Mouse (Mus musculus) large intestine, adult 2 months (tissue): ENCODE measurements around the gene Fancl. TPM values are rescaled to one million over a fixed set of nuclear protein-coding genes. Genes with fewer than 3 reads are reported as not detected.
"Not testable (repeated sequence)": the region's sequence is repeated elsewhere in the genome, so short reads cannot be mapped to it uniquely, and the experiment has no call there.

ENCODE experiments used
- DNase-seq: peaks from one replicate; pipeline ENCODE4 v3.0.0-alpha.2; 2012; ENCODE audit warnings: low read depth, low spot score
- WGBS: fragments of 180-500 bp; shearing (Covaris S2); methylation state at CpG from one replicate; pipeline ENCODE4 v1.1.7; 2018; 5-methylcytosine and 5-hydroxymethylcytosine counted together
- polyA plus RNA-seq: library from polyadenylated mRNA; depleted of rRNA; stranded (reverse); fragments of >200 nt; gene quantifications from 2 replicates; pipeline ENCODE4 v1.2.3, GENCODE M21; 2012; rRNA removed

Gene Fancl
- 1.9 and 2.6 TPM in 2 replicates for polyA plus RNA-seq

DNA sequence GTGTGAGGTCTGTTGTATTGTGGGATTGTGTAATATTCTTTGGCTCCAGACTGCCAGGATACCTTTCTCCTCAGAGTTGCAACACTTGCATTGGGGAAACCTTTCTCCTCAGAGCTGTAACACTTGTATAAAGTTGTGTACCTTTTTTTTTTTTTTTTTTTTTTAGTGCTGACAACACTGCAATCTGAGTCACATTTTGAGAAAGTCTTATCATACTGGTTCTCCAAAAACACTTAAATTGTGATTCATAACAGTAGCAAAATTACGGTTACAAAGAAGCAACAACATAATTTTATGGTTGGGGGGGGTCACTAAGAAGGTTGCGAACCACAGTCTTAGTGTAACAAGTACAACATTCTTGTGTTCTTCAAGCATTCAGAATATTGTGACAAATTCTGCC is at the start of gene Fancl:
Gene Fancl, plus strand, starts transcription at position 165 of the 400 bp plus-strand sequence.
- no peak for DNase-seq
- 98% methylated on average over 2 of the region's 2 CpGs for WGBS

DNA sequence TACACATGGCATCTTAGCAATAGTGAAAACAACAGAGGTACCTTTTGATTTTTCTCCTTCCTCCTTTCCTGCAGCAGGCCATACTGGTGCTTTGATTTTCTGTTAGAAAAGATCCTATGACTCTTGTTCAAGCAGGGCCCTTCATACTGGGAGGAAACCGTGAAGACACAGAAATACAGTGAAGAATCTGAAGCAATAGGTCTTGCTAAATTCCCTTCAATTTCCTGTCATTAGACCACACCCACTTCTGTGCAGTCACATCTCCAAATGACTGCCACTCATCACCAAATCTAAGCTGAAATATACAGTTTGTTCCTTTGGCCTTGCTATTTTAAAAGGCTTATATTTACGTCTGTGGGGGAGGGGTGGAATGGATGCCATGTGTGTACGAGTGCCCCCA is 49.1 kb upstream of the Fancl start:
- WGBS, result 40% methylated on average over 3 of the region's 3 CpGs
- DNase-seq, result no peak

DNA sequence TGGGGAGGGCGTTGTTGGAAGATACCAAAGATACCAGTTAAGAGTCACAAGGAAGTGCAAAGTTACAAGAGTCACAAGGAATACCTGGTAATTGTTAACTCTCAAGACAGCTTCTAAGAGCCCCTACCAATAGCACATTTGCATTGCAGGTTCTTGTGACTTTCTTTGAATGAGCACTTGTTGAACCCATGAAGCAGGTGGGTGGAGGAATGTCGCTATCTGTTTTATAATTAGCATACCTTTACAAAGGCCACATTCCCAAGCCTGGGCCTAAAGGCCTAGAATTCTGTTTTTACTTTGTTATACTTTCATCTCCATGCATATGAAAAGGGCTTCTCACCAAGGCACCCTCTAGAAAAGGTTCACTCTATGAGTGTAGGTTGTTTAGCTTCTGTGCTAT is 15.8 kb upstream of the Fancl start:
- not testable (repeated sequence) for DNase-seq
- 83% methylated on average over 2 of the region's 2 CpGs for WGBS

DNA sequence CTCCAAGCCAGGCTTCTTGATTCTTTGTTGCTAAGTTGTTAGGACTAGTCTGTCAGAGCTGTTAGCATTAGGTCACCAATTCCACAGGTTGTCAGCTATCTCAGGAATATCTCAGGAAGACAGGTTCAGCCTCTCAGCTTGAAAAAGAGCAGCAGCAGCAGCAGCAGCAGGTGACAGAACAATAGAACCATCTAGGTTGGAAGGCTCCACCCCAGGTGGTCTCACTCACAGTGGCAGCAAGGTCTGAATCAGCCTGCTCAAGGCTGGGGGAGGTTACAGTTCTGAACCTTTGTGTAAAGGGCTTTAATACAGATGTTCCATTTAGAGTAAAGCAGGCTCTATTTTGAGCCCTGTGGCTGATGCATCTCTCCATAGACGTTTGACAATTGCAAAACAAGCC is 14.0 kb upstream of the Fancl start:
- 21% methylated on average over 1 of the region's 1 CpGs for WGBS
- not testable (repeated sequence) for DNase-seq

DNA sequence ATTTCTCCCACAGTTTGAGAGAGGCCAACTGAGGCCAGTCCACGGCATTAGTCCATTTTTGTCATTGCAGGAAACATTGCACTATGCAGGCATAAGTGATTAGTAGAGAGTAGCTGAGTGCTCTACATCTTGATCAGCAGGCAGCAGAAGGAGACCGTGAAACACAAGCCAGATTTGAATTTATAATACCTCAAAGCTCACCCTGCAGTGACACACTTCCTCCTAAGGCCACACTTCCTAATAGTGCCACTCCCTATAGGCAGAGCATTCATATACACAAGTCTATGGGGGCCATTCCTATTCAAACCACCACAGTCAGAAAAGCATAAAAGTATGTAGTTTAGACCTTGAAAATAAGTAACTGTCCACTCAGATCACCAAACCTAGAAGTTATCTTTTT is 11.8 kb upstream of the Fancl start:
- 74% methylated on average over 2 of the region's 2 CpGs for WGBS
- DNase-seq, result no peak

DNA sequence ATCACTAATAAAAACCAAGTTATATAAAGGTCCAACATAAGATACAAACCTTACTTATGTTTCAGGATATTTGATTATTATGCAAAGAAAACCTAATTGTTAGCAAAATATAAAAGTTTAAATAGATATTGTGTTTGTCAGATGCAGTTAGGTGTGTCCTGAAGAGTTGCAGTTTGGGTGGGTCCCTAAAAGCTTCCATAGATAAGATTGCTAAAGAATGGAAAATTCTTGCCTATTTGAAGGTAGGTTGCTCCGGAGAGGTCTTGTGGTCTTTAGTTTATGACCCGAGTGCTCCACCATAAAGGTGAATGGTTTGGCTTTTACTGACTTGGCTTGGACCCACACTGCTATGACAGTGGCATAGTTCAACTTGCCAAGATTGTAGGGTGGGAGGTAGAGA is 7.9 kb upstream of the Fancl start:
- WGBS, result 38% methylated on average over 2 of the region's 2 CpGs
- DNase-seq, result no peak

DNA sequence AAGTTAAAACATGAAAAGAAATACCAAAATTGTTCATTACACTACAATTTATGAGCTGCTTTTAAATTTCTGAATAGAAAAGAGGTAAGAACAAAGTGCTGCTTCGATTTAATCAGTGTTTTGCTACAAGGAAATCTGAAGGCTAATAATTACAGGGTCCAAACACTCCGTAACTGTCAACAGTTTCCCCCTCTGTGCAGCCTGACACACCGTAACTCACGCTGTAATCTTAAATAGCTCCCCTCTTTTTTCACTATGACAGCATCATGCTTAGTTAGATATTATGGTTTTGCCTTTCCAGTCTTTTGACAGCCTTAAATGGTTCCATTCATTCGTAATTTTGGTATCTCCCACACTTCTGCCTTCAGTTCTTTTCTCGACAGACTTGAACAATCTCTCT is 4.4 kb upstream of the Fancl start:
- no peak for DNase-seq
- 81% methylated on average over 6 of the region's 6 CpGs for WGBS

DNA sequence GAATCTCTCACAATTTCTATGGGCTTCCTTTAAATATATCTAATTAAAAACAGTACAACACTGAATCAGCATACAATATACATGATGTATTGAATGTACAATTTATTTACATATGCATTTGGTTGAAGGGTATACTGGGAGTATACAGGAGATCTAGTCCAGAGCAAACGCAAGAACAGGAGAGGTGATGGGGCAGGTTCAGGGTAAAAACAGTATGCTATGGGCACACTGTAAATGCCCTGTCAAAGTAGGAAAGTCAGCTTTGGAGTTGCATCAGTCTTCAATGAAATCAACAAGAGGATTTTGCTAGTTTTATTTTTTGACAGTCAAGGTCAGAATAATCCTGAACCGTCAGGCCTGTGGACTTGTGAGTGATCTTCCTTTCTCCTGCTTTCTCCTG is 743 bp downstream of the Fancl start:
- no peak for DNase-seq
- 43% methylated on average over 2 of the region's 2 CpGs for WGBS

DNA sequence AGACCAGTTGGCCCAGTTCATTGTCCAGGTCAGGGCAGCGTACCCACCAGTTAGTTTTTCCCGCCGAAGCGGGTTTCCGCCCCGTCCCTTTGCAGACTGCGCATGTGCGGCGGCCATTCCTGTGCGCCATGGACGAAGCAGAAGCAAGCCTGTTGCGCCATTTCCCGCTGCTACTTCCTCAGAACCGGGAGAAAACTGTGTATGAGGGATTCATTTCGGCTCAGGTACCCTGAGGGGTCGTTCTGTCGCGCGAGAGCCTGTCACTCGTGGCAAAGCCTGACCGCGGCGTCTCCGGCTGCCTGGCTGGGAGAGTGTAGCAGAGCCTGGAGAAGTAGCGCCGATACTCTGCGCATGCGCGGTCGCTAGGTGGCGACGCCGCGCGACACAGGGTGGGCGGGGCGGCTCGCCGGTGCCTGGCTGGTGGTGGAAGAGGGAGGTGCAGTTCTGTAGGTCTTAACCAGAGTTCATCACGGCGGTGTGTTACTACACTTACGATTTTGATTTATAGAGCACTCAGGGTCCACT is 1.2 kb downstream of the Fancl start:
- WGBS, result under 1% methylated on average over 42 of the region's 42 CpGs
- DNase-seq, result peak; percentile 84

DNA sequence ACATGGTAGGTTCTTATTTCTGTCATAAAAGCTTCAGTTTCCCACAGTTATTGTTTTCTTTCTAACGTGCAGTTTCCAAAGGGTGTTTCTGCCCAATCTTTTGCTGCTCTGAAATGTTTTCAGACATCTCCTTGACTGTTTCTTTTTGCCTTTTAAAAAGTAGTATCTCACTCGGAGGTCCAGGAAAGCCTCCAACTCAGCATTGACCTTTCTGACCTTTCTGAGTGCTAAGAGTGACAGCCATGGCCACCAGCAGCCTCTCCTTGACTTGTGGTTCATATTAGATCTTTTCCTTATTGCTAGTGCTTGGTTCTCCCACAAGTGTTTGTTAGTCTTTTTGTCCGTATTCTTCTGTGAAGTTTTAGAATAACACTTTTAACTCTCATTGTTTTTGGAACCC is 9.6 kb downstream of the Fancl start:
- no peak for DNase-seq
- WGBS, result 41% methylated on average over 3 of the region's 3 CpGs

DNA sequence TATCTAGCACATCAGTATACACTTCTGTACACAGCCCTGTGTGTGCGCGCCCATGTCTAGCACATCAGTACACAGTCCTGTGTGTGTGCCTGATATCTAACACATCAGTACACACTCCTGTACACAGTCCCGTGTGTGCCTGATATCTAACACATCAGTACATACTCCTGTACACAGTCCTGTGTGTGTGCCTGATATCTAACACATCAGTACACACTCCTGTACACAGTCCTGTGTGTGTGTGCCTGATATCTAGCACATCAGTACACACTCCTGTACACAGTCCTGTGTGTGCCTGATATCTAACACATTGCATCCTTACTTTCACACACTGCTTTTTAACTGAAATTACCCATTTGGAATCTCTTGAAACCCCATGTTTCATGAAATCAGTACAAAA is 27.0 kb downstream of the Fancl start:
- DNase-seq, result no peak
- 92% methylated on average over 3 of the region's 3 CpGs for WGBS

DNA sequence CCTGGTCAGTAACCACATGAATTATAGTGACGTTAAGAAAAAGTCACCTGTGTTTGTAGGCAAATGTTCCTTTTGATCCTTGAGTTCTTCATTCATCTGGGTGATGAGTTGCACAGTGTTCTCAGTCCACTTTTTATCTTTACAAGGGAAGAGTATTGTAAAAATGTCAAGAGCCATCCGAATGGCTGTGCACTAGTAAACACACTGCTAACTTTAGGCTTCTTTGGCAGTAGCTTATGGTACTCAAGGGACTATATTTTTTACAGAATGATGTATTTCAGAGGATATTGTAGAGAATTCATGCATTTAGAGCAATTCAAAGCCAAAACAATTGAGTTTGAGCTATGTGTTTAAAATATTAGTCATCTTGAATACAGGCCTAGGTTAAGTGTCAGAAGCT is 35.5 kb downstream of the Fancl start:
- 57% methylated on average over 2 of the region's 2 CpGs for WGBS
- DNase-seq, result no peak

DNA sequence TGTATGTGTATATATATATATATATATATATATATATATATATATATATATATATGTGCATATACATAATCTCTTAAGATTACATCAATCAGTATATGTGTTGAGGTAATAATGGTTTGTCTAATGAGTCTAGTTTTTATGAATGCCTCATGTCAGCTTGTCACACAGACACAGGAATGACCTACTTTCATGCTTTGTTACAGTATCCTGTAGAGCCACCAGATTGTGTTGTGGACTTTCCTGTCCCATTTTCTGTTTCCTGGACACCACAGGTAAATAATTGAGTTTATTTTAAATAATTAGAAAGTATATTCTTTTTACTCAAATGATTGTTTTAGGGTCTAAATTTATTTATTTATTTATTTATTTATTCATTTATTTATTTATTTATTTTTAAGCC is 48.3 kb downstream of the Fancl start:
- no peak for DNase-seq

DNA sequence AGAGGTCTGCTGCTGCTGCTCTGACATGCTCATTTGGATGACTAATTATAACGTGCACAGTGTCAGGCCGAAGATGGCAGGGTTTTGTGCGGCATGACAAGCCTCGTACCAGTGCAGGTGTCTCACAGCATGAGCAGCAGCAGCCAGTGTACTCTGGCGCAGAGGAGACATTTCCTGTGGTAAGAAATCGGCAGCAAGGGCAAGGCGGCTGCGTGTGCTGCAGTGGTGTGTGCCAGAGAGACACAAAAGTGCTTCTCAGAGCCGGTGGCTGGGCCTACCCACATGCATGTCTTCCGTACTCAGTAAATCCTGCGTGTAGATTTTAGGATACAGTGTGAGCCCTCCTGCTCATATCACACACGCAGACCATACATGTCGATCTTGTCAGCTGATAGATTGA is 51.9 kb downstream of the Fancl start:
- WGBS, result 90% methylated on average over 13 of the region's 13 CpGs
- DNase-seq, result no peak

DNA sequence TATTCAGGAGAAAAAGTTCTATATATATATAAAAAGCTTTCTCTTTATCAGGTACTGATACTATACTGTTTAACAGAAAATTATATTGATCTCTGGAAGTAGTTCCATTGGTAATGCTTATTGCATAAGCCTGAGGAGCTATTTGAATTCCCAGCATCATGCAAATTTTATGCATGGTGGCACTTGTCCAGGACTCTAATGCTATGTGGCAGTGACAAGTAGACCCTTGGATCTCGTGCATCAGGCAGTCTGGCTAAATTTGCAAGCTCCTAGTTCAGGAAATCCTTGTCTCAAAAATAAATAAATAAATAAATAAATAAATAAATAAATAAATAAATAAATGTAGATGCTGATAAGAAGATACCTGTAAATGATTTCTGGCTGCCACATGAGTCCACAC is 55.2 kb downstream of the Fancl start:
- DNase-seq, result no peak
- WGBS, result 63% methylated on average over 1 of the region's 1 CpGs

DNA sequence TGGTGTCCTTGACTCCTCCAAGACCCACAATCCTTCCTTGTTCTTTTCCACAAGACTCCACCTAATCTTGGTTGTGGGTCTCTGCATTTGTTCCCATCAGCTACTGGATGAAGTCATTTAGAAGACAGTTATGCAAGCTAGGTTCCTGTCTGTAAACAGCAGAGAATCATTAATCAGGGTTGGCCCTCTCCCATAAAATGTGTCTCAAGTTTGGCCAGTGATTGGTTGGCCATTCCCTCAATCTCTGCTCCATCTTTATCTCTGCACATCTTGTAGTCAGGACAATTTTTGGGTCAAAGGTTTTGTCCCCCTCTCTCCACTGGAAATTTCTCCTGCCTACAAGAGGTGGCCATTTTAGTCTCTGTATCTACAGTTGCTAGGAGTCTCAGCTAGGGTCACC is 58.4 kb downstream of the Fancl start:
- no peak for DNase-seq

DNA sequence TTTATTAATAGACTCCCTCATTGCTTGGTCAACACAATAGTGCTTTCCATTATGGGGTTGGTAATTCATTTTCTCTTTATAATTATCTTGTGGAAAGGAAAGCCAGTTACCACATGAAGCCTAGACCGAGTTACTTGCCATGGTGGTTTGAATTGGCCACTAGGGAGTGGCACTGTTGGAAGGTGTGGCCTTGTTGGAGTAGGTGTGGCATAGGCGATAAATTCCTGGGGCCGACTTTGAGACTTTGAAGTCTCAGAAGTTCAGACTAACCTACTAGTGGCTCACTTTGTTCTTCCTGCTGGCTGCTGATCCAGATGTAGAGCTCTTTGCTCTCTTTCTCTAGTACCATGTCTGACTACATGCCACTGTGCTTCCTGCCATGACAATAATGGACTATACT is 63.9 kb downstream of the Fancl start:
- WGBS, result 42% methylated on average over 3 of the region's 3 CpGs
- no peak for DNase-seq

DNA sequence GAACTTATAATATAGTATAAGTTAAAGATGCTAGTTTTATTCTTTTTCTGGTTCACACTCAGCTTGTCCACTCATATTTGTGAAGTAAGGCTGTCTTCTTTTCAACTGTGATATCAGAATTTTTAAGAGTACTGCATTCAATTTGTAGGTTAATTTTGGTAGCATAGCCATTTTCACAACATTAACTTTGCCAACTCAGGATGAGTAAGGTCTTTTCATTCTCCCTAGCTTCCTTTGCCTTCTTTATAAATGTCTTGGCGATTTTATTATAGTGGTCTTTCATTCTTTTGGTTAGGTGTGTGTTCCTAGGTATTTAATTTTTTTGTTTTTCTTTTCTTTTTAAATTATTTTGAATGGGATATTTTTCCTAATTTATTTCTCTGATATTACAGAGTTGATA is 64.7 kb downstream of the Fancl start:
- no peak for DNase-seq
- 97% methylated on average over 1 of the region's 1 CpGs for WGBS

DNA sequence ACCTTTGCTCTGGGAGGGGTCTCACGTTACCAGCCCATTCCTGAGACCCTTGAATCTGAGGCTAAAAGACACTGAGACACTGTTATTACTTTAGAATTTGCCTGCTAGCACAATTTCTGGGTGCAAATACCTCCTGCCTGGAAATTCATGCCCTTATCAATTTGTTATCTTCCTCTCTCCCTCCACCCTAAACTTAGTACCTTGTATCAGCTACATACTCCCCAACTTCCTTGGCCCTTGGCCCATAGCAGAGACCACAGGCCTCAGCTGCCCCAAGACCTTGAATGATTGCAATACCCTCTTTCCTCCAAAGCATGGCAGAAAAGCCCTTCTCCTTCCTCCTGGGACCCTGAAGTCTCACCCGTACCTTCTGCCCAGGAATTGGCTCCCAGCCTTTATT is 65.3 kb downstream of the Fancl start:
- DNase-seq, result no peak
- 93% methylated on average over 2 of the region's 2 CpGs for WGBS

DNA sequence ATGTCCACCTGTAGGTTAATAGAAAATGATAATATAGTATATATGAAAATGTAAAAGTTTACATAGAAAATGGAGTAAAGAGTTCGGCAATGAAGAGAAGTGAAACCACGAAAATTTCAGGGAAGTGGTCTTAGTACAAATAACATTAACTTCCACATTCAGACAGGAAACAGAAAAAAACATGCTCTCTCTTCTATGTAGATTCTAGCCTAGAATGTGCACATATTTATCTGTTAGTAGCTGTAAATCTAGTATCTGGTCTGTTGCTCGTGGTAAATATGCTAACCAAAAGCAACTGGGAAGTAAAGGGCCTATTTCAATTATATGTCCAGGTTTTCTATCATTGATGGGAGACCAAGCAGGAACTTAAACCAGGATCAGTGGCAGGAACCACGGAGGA is 66.8 kb downstream of the Fancl start:
- DNase-seq, result no peak
- 83% methylated on average over 4 of the region's 4 CpGs for WGBS

DNA sequence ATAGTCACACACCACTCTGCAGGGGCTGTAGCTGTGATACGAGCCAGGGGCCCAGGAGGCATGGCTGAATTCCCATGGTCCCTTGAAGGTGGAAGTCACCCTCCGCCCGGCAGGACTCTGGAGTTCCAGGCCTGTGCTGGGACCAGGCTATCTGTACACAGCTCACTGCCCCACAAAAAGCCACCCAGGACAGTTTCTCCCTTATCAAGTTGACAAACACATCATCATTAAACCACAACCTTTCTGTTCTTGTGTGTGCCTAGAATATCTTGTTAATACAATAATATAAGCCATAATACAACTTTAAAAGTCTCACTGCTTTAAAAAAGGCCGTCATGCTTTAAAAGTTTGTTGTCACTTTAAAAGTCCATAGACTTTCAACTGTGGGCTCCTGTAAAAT is 68.1 kb downstream of the Fancl start:
- no peak for DNase-seq
- WGBS, result 86% methylated on average over 4 of the region's 4 CpGs

DNA sequence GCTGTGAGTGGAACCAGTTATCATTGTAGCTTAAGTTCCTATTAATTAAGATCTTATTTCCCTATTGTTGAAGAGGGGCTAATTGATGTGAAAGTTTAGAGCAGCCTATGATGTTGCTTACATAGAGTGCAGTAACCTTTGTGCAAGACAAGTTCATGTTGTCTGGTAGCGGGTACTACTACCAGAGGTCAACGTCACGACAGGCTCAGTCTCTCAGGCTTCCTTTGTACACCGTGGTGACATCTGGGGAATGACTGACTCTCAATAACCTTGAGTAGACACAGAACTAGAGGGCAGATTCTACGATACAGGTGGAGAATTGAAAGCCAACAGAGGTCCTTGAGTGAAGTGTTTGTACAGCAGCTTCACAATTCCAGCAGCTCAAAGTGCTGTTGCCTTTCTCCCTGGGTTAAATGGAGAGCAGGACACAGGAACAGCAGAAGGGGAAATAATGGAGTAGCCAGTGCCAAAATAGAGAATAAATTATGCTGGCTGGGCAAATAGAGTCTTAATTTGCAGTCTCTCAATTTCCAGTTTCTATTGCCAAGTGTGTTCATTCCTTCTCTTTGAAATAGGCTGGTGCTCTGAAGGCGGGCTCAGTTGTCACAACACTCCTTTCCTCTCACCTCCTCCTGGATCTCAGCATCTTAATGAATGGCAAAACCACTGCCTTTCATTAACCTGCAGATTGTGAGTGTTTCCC is 91.3 kb downstream of the Fancl start:
- DNase-seq, result no peak
- WGBS, result 91% methylated on average over 6 of the region's 6 CpGs
